Mouse (Mus musculus): ENCODE measurements around the gene Paqr8.

GRCm38 (mm10) chr1:20973389-20973788 lies 83.0 kb downstream of the Paqr8 start:
- no peak for TF ChIP-seq MAFK (IDR thresholded peaks at IDR 0.05; ENCODE audit: insufficient replicate concordance, low read length)
- no peak for TF ChIP-seq USF1 (IDR thresholded peaks at IDR 0.05; ENCODE audit: low read depth, low read length)
- no peak for TF ChIP-seq CTCF (conservative IDR thresholded peaks at IDR 0.05 in 1 of 2, IDR thresholded peaks at IDR 0.05 in 1 of 2; ENCODE audit: low read depth in 2 of 2, low read length in 2 of 2)
- no peak for TF ChIP-seq TCF12 (IDR thresholded peaks at IDR 0.05; ENCODE audit: low read depth, low read length)
- TF ChIP-seq USF2 (conservative IDR thresholded peaks at IDR 0.05; ENCODE audit: low read depth, low read length) = no peak
- no peak for TF ChIP-seq CHD1 (IDR thresholded peaks at IDR 0.05; ENCODE audit: low read depth, low read length)
- TF ChIP-seq E2F4 (IDR thresholded peaks at IDR 0.05; ENCODE audit: insufficient replicate concordance, low read depth, low read length) = no peak
- TF ChIP-seq TBP (conservative IDR thresholded peaks at IDR 0.05; ENCODE audit: low read depth, low read length) = no peak
- TF ChIP-seq POLR2A (IDR thresholded peaks at IDR 0.05; ENCODE audit: low read depth, low read length) = no peak
- no peak for TF ChIP-seq EP300 (IDR thresholded peaks at IDR 0.05; ENCODE audit: low read length)

Data from CH12.LX (cell line).